Mouse (Mus musculus) stomach, postnatal 0 days (tissue): Measurements from ENCODE around the gene Tekt3.

Experiments
- CTCF ChIP-seq: IDR thresholded peaks from 2 replicates; pipeline ENCODE4 v1.5.1; 2016; ENCODE audit warnings: antibody characterized with exemption, low read depth, mild to moderate bottlenecking, moderate library complexity
- EP300 ChIP-seq: optimal IDR thresholded peaks from 2 replicates; pipeline ENCODE3; 2016; ENCODE audit warnings: antibody characterized with exemption

GRCm38 (mm10) chr11:63029148-63029714 lies 32.2 kb upstream of the Tekt3 start:
- no peak for TF ChIP-seq CTCF
- no peak for TF ChIP-seq EP300
